Mouse (Mus musculus): ENCODE results near the gene Ccdc187. TPM values are rescaled to one million over a fixed set of nuclear protein-coding genes. Genes with fewer than 3 reads are reported as not detected.

The Ccdc187 gene
- polyA plus RNA-seq, 1 experiment = not detected

- H3K4me3 ChIP-seq (ENCODE audit: insufficient read depth, low read depth, low read length) = no peak overlapping the region
- WGBS = 40% methylated on average over 8 of the region's 8 CpGs
- peak overlapping the region; percentile 15 for H3K27ac ChIP-seq (ENCODE audit: insufficient read depth, low read depth, low read length)
- H3K4me1 ChIP-seq (ENCODE audit: control insufficient read depth, insufficient read depth, low read length) = peaks cover 47% of the 10 kb centered on the region
- TF ChIP-seq CTCF (IDR thresholded peaks at IDR 0.05; ENCODE audit: insufficient read depth, low read depth, low read length) (no peak), POLR2A (IDR thresholded peaks at IDR 0.05; ENCODE audit: insufficient read depth, low read depth, low read length) (no peak)
Measured at GRCm38 (mm10) chr2:26329402-26329801, 35.0 kb upstream of the Ccdc187 start.

- H3K27ac ChIP-seq (ENCODE audit: insufficient read depth, low read depth, low read length) = no peak overlapping the region
- WGBS = 68% methylated on average over 4 of the region's 4 CpGs
- TF ChIP-seq POLR2A (IDR thresholded peaks at IDR 0.05; ENCODE audit: insufficient read depth, low read depth, low read length) (no peak), CTCF (IDR thresholded peaks at IDR 0.05; ENCODE audit: insufficient read depth, low read depth, low read length) (no peak)
- peaks cover 46% of the 10 kb centered on the region for H3K4me1 ChIP-seq (ENCODE audit: control insufficient read depth, insufficient read depth, low read length)
- no peak overlapping the region for H3K4me3 ChIP-seq (ENCODE audit: insufficient read depth, low read depth, low read length)
Measured at GRCm38 (mm10) chr2:26327852-26328251, 33.5 kb upstream of the Ccdc187 start.

- Histone ChIP-seq H3K4me1 (ENCODE audit: control insufficient read depth, insufficient read depth, low read length) (peaks cover 34% of the 10 kb centered on the region), H3K4me3 (ENCODE audit: insufficient read depth, low read depth, low read length) (no peak overlapping the region), H3K27ac (ENCODE audit: insufficient read depth, low read depth, low read length) (no peak overlapping the region)
- TF ChIP-seq CTCF (IDR thresholded peaks at IDR 0.05; ENCODE audit: insufficient read depth, low read depth, low read length) = peak; percentile 71
- TF ChIP-seq POLR2A (IDR thresholded peaks at IDR 0.05; ENCODE audit: insufficient read depth, low read depth, low read length) = no peak
- 44% methylated on average over 15 of the region's 15 CpGs for WGBS
Measured at GRCm38 (mm10) chr2:26325386-26326181, 31.2 kb upstream of the Ccdc187 start.

DNA sequence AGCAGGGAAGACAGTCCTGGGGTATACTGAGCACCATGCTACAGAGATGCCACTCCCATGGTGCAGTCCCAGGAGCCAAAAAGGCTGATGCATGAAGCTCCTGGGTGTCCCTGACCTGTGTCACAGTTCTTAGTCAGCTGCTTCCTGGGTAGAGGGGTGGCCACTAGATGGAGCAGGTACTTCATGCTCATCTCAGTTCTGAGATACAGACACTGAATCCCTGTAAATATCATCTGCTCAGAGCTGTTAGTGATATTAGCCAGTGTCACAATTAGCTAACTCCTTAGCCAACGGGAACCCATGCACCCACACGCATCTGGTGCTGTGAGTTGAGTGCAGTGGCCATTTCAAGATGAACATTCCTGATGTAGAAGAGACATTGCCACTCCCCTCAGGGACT is 30.6 kb upstream of the Ccdc187 start:
- 33% methylated on average over 2 of the region's 2 CpGs for WGBS
- TF ChIP-seq CTCF (IDR thresholded peaks at IDR 0.05; ENCODE audit: insufficient read depth, low read depth, low read length) = no peak
- no peak for TF ChIP-seq POLR2A (IDR thresholded peaks at IDR 0.05; ENCODE audit: insufficient read depth, low read depth, low read length)
- Histone ChIP-seq H3K4me1 (ENCODE audit: control insufficient read depth, insufficient read depth, low read length) (peaks cover 34% of the 10 kb centered on the region), H3K27ac (ENCODE audit: insufficient read depth, low read depth, low read length) (no peak overlapping the region), H3K4me3 (ENCODE audit: insufficient read depth, low read depth, low read length) (no peak overlapping the region)

DNA sequence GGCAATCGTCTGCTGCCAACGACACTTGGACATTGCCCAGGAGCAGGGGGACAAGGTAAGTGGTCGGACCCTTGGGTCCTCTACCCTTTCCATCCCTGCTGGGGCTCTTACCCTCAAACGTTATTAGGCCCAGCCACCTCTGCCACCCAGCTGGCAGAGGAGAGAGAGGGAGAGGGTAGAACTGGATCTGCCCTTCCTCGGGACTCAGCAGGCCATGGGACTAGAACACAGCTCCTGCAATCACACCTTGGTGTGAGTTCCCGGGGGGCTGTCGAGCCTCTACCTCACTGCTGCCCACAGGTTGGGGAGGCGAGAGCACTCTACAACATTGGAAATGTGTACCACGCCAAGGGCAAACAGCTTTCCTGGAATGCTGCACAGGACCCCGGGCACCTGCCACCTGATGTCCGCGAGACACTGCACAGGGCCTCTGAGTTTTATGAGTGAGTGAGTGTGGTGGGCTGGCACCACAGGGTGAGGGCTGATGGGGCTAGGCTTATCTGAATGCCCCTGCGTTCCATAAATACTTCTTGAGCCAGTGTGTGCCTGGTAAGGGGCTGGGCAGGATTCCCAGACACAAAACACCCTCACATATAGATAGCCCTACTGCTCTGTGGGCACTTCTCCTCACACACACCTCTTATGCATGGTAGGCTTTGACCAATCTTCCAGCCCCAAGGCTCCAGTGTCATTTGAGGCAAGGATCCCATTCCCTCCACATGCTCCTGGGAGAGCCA is 29.4 kb upstream of the Ccdc187 start:
- Histone ChIP-seq H3K4me3 (ENCODE audit: insufficient read depth, low read depth, low read length) (no peak overlapping the region), H3K4me1 (ENCODE audit: control insufficient read depth, insufficient read depth, low read length) (peaks cover 38% of the 10 kb centered on the region), H3K27ac (ENCODE audit: insufficient read depth, low read depth, low read length) (no peak overlapping the region)
- WGBS = 90% methylated on average over 13 of the region's 13 CpGs
- TF ChIP-seq CTCF (IDR thresholded peaks at IDR 0.05; ENCODE audit: insufficient read depth, low read depth, low read length) (no peak), POLR2A (IDR thresholded peaks at IDR 0.05; ENCODE audit: insufficient read depth, low read depth, low read length) (no peak)

- Histone ChIP-seq H3K4me1 (ENCODE audit: control insufficient read depth, insufficient read depth, low read length) (peaks cover 62% of the 10 kb centered on the region), H3K27ac (ENCODE audit: insufficient read depth, low read depth, low read length) (no peak overlapping the region), H3K4me3 (ENCODE audit: insufficient read depth, low read depth, low read length) (no peak overlapping the region)
- TF ChIP-seq CTCF (IDR thresholded peaks at IDR 0.05; ENCODE audit: insufficient read depth, low read depth, low read length) (no peak), POLR2A (IDR thresholded peaks at IDR 0.05; ENCODE audit: insufficient read depth, low read depth, low read length) (no peak)
- 69% methylated on average over 14 of the region's 14 CpGs for WGBS
Measured at GRCm38 (mm10) chr2:26320245-26321185, 26.2 kb upstream of the Ccdc187 start.

GRCm38 (mm10) chr2:26319519-26320244 is 25.3 kb upstream of the Ccdc187 start:
- TF ChIP-seq POLR2A (IDR thresholded peaks at IDR 0.05; ENCODE audit: insufficient read depth, low read depth, low read length) (no peak), CTCF (IDR thresholded peaks at IDR 0.05; ENCODE audit: insufficient read depth, low read depth, low read length) (no peak)
- peaks cover 61% of the 10 kb centered on the region for H3K4me1 ChIP-seq (ENCODE audit: control insufficient read depth, insufficient read depth, low read length)
- 83% methylated on average over 13 of the region's 13 CpGs for WGBS
- H3K4me3 ChIP-seq (ENCODE audit: insufficient read depth, low read depth, low read length) = no peak overlapping the region
- H3K27ac ChIP-seq (ENCODE audit: insufficient read depth, low read depth, low read length) = no peak overlapping the region

GRCm38 (mm10) chr2:26319109-26319508 is 24.8 kb upstream of the Ccdc187 start:
- no peak overlapping the region for H3K4me3 ChIP-seq (ENCODE audit: insufficient read depth, low read depth, low read length)
- WGBS = 77% methylated on average over 9 of the region's 9 CpGs
- no peak overlapping the region for H3K27ac ChIP-seq (ENCODE audit: insufficient read depth, low read depth, low read length)
- H3K4me1 ChIP-seq (ENCODE audit: control insufficient read depth, insufficient read depth, low read length) = peaks cover 60% of the 10 kb centered on the region
- TF ChIP-seq POLR2A (IDR thresholded peaks at IDR 0.05; ENCODE audit: insufficient read depth, low read depth, low read length) (no peak), CTCF (IDR thresholded peaks at IDR 0.05; ENCODE audit: insufficient read depth, low read depth, low read length) (no peak)

Data from olfactory bulb, adult 2 months (tissue).